ENCODE assay signal across 29 mouse cellular contexts in the genomic region with DNA sequence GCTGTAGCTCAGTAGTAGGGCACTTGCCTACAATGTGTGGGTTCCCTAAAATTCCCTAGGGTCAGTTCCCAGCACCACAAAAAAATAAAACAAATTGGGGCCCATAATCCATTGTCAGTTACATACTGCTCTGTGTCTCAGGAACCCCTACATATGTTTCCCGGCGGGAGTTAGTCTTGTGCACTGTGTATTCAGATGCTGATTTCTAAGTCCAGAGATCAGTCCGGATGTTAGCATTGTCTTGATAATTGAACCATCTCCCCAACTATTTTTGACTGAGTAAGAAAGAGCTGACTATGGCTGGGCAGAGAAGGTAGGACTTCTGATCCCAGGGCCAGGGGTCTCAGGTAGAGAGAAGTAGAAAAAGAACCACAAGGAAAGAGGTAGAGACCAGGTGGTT. TPM values are rescaled to one million over a fixed set of nuclear protein-coding genes. Genes with fewer than 3 reads are reported as not detected.
DNase-seq lines count a peak whose midpoint lies in the region; ATAC-seq and TF ChIP-seq lines count a peak whose summit lies in the region.
"Had no signal": no experiment of that assay in that cellular context is flagged by ENCODE, and none has a peak within 500 bp of the region (broad histone marks: within the 10 kb centered on the region; RNA-seq: fewer than 3 reads in every experiment).

No protein-coding gene starts in this region.

- no peak overlapping the region for H3K27ac ChIP-seq in stomach, postnatal 0 days (replicated peaks)
- H3K27ac ChIP-seq: embryonic facial prominence, embryonic 13.5 days; embryonic facial prominence, embryonic 15.5 days; forebrain, embryonic 10.5 days; forebrain, embryonic 12.5 days had no signal

- peak; percentile 29 for DNase-seq in heart, adult 11 months
- DNase-seq in heart, adult 8-10 months (ENCODE audit: low spot score) = no peak
- DNase-seq in ES-CJ7 (ENCODE audit: low read depth, low spot score) = peak; percentile 93
- DNase-seq in R1 (ENCODE audit: low read depth, low spot score) = peak; percentile 97
- no peak for DNase-seq in stomach, postnatal 0 days (ENCODE audit: low spot score)
- DNase-seq in gastrocnemius, postnatal 14 days = no peak
- no peak for DNase-seq in layer of hippocampus, postnatal 14 days (ENCODE audit: low spot score in 2 of 2)
- DNase-seq: adrenal gland, adult 2 months; adrenal gland, postnatal 10 days; adrenal gland, postnatal 25 days; B cell, adult 2 months; cerebellum, adult 11 months; cerebellum, adult 18-20 months; cerebellum, adult 8-10 months; cerebellum, adult 9-11 months; cerebellum, postnatal 14 days; cerebellum, postnatal 36 days; embryo, embryonic 11 days had no signal

- no peaks in the 10 kb centered on the region for H3K27me3 ChIP-seq in stomach, postnatal 0 days (ENCODE audit: control insufficient read depth, insufficient read depth, low read length)
- H3K27me3 ChIP-seq: CH12.LX; embryonic facial prominence, embryonic 13.5 days; embryonic facial prominence, embryonic 15.5 days; forebrain, embryonic 12.5 days; Patski had no signal

- H3K4me3 ChIP-seq in stomach, postnatal 0 days (ENCODE audit: low read depth, low read length) = no peak overlapping the region
- H3K4me3 ChIP-seq: embryonic facial prominence, embryonic 13.5 days; embryonic facial prominence, embryonic 15.5 days; erythroblast, embryonic 14.5 days; forebrain, embryonic 10.5 days; forebrain, embryonic 12.5 days had no signal

- no peak for TF ChIP-seq CTCF in stomach, postnatal 0 days (IDR thresholded peaks at IDR 0.05; ENCODE audit: low read depth)

- intact Hi-C loops in gastrocnemius, postnatal 14 days (cut with DNase I; ENCODE audit: low total_unique reads) = no loop called here

- ATAC-seq in stomach, postnatal 0 days (ENCODE audit: low FRiP score, low TSS enrichment) = no peak
- ATAC-seq: CD4-positive, CD25-positive, alpha-beta regulatory T cell, adult 4 months; forebrain, embryonic 14.5 days; forebrain, embryonic 16.5 days; Patski had no signal

- no peaks in the 10 kb centered on the region for H3K9me3 ChIP-seq in stomach, postnatal 0 days (ENCODE audit: control insufficient read depth, low read length)
- H3K9me3 ChIP-seq: embryonic facial prominence, embryonic 13.5 days; embryonic facial prominence, embryonic 15.5 days; forebrain, embryonic 10.5 days; forebrain, embryonic 12.5 days; G1E had no signal

- no peaks in the 10 kb centered on the region for H3K36me3 ChIP-seq in stomach, postnatal 0 days (ENCODE audit: control insufficient read depth, insufficient read depth, low read length)
- H3K36me3 ChIP-seq: embryonic facial prominence, embryonic 13.5 days; embryonic facial prominence, embryonic 15.5 days; forebrain, embryonic 10.5 days; forebrain, embryonic 12.5 days; G1E had no signal

- no peak overlapping the region for H3K4me2 ChIP-seq in stomach, postnatal 0 days (replicated peaks; ENCODE audit: low read depth)
- H3K4me2 ChIP-seq: embryonic facial prominence, embryonic 13.5 days; embryonic facial prominence, embryonic 15.5 days; forebrain, embryonic 12.5 days had no signal

- WGBS in stomach, postnatal 0 days = 85% methylated on average over 3 of the region's 3 CpGs

- H3K9ac ChIP-seq in stomach, postnatal 0 days (ENCODE audit: low read length) = no peak overlapping the region
- H3K9ac ChIP-seq: embryonic facial prominence, embryonic 13.5 days; embryonic facial prominence, embryonic 15.5 days; forebrain, embryonic 12.5 days had no signal

- TF ChIP-seq EP300 in stomach, postnatal 0 days (optimal IDR thresholded peaks at IDR 0.05) = no peak

- H3K4me1 ChIP-seq in stomach, postnatal 0 days (replicated peaks; ENCODE audit: control insufficient read depth, insufficient read depth) = no peaks in the 10 kb centered on the region
- H3K4me1 ChIP-seq: embryonic facial prominence, embryonic 15.5 days; forebrain, embryonic 10.5 days; forebrain, embryonic 12.5 days had no signal

RNA-seq across cellular contexts. Expression of gene Sinhcaf, which starts 10.8 kb away (rescaled TPM):
- 1 to 10 TPM; 2.7 to 4.9 (median 4.2) TPM for total RNA-seq in heart, adult 8-10 months (2022)
- 27.6 and 27.9 TPM in 2 replicates for polyA plus RNA-seq in stomach, postnatal 0 days (2015; fragmentation: Nextera tagmentation; extraction: Ambion mirVana)
- total RNA-seq in gastrocnemius, postnatal 14 days (2021) = 1 to 10 TPM; 2.5 to 2.9 TPM
- 1 to 10 TPM; 5.9 to 9.6 TPM for total RNA-seq in layer of hippocampus, postnatal 14 days (2021)

Comparison
In these comparisons a context has a peak if more than half of its experiments do, and no peak if none do; other contexts are left out.
1. DNase-seq: peak in heart, adult 11 months (single experiment), ES-CJ7 (single experiment) and R1 (single experiment); none in heart, adult 8-10 months (single experiment), stomach, postnatal 0 days (single experiment), gastrocnemius, postnatal 14 days (single experiment) and layer of hippocampus, postnatal 14 days (0 of 2).